Mouse (Mus musculus): ENCODE data around the gene Zfp697. TPM values are rescaled to one million over a fixed set of nuclear protein-coding genes. Genes with fewer than 3 reads are reported as not detected.
"Not testable (repeated sequence)": the region's sequence is repeated elsewhere in the genome, so short reads cannot be mapped to it uniquely, and the experiment has no call there.

The Zfp697 gene
- polyA plus RNA-seq, 1 experiment from 2014 or later: 19.0 TPM

DNA sequence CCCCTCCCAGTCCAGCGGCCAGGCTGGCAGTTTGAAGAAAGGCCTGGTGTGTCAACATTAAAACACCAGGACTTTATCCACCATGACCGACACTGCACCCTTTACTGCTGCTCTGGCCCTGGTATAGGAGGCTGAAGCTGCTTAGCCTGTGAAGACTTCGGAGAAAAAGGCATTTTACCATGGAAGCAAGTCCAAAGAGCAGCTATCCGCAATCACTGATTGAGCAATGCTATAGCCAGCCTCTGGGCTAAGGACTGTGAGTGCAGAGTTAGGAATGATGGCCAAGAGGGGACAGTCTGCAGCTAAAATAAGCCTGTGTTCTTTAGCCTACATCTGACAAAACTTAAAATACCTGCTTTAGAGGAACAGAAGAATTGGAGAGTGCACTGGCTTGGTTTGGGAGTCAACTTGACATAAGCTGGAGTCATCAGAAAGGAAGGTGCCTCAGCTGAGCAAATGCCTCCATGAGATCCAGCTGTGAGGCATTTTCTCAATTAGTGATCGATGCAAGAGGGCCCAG lies 25.1 kb downstream of the Zfp697 start:
- H3K9me3 ChIP-seq (replicated peaks; ENCODE audit: low read length); H3K4me2 ChIP-seq (ENCODE audit: low read length); H3K36me3 ChIP-seq (ENCODE audit: insufficient read depth, low read length); H3K27me3 ChIP-seq (ENCODE audit: insufficient read depth, low read length); H3K9ac ChIP-seq (ENCODE audit: low read depth, low read length); H3K4me3 ChIP-seq (replicated peaks; ENCODE audit: low read depth, low read length); ATAC-seq (replicated peaks; ENCODE audit: low FRiP score, low read depth); H3K27ac ChIP-seq; H3K4me1 ChIP-seq (replicated peaks; ENCODE audit: insufficient read depth, low read length); DNase-seq (ENCODE audit: low spot score): not testable (repeated sequence)
- WGBS: 58% methylated on average over 5 of the region's 5 CpGs

DNA sequence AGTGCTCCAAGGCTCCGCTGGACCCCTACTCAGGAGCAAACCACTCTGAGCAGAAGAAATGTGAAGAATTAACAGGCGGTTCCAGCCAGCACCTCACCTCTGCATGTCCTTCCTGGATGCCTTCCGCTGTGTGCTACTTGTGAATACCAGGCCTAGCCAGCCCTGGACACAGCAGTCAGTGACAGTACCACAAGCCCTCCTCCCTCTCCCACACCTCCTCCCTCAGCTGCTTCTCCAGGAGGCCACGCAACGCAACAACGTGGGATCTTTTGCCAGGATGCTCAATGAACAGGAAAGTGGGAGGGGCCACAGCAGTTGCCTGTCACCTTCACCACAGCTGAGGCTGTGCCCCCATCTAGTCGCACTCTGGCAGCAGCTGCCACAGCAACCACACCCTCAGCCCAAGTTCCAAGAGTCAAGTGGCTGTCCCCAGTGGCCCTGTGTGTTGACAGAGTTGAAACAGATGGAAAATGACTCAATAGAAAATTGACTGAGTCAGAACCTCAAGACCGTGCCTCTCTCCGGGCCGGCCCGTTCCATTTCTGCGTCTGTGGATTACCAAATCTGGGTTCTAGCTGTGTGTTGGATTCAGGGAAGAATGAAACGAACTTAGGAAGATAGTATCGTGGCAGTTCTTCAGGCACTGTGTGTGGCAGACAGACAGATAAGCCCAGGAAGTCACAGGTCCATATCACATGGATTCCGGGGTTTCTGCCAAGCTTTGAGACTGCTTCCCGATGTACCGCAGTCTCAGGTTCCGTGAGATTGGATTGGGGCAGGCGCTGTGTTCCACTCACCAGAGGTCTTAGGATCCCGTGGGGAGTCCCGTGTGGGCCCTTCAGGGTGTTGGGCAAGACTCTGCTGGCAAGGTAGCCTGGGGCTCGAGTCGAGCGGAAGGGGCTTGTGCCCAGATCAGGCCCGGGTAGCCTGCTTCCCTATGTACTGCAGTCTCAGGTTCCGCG lies 28.6 kb downstream of the Zfp697 start:
- 81% methylated on average over 16 of the region's 27 CpGs for WGBS
- not testable (repeated sequence) for ATAC-seq (replicated peaks; ENCODE audit: low FRiP score, low read depth)

DNA sequence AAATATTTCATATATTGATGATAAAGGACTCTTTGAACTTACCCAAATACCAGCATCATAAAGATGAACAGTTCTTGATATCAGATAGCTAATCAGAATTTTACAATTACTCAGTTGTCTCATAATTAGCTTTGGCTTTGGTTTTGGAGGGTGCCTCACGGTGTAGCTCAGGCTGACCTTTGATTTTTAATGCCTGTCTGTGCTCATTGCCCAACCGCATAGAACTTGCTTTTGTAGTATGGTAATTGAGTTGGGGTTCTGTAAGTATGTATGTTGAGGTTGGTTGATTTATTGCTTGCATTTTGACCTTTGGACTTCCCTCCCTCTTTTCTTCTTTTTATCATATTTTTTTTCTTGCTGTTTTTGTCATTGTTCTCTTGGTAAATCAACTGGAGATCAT lies 31.5 kb downstream of the Zfp697 start:
- H3K9ac ChIP-seq (ENCODE audit: low read depth, low read length): no peak overlapping the region
- H3K36me3 ChIP-seq (ENCODE audit: insufficient read depth, low read length): peaks cover 4% of the 10 kb centered on the region; the same call in 1 of the 2 replicates
- 27% methylated on average over 2 of the region's 2 CpGs for WGBS
- no peak for TF ChIP-seq CTCF (IDR thresholded peaks at IDR 0.05; ENCODE audit: low read depth)
- no peak for DNase-seq (ENCODE audit: low spot score)
- ATAC-seq (replicated peaks; ENCODE audit: low FRiP score, low read depth): no peak
- no peak overlapping the region for H3K27ac ChIP-seq
- no peak overlapping the region for H3K4me3 ChIP-seq (replicated peaks; ENCODE audit: low read depth, low read length)
- H3K4me2 ChIP-seq (ENCODE audit: low read length): no peak overlapping the region
- peaks cover 16% of the 10 kb centered on the region for H3K4me1 ChIP-seq (replicated peaks; ENCODE audit: insufficient read depth, low read length)
- H3K9me3 ChIP-seq (replicated peaks; ENCODE audit: low read length): no peaks in the 10 kb centered on the region
- no peaks in the 10 kb centered on the region for H3K27me3 ChIP-seq (ENCODE audit: insufficient read depth, low read length)

More for the DNA sequence above, 28.6 kb downstream of the Zfp697 start:
- not testable (repeated sequence) for H3K27me3 ChIP-seq (ENCODE audit: insufficient read depth, low read length); DNase-seq (ENCODE audit: low spot score); H3K9ac ChIP-seq (ENCODE audit: low read depth, low read length); H3K9me3 ChIP-seq (replicated peaks; ENCODE audit: low read length); H3K4me3 ChIP-seq (replicated peaks; ENCODE audit: low read depth, low read length); H3K4me1 ChIP-seq (replicated peaks; ENCODE audit: insufficient read depth, low read length); H3K27ac ChIP-seq; H3K36me3 ChIP-seq (ENCODE audit: insufficient read depth, low read length); H3K4me2 ChIP-seq (ENCODE audit: low read length)

DNA sequence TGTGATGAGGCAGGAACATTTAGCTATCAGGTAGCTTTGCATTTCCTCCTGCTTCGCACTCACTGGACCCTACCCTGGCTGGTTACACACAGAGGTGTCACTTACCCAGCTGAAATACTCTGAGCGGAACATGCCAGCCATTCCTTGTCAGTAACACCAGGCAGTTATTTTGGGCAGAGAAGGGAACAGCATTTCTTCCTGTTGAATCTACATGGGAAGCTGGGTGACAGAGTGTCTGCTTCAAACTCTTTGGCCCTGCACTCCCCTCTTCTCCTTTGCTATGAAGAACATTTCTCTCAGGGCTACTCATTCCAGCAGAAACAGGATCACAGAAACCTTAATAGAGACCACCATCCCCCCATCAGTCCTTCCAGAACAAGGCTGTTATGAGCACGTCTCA lies 32.0 kb downstream of the Zfp697 start:
- no peak overlapping the region for H3K9ac ChIP-seq (ENCODE audit: low read depth, low read length)
- no peak overlapping the region for H3K4me2 ChIP-seq (ENCODE audit: low read length)
- DNase-seq (ENCODE audit: low spot score) (peak; percentile 58), ATAC-seq (replicated peaks; ENCODE audit: low FRiP score, low read depth) (no peak)
- H3K4me3 ChIP-seq (replicated peaks; ENCODE audit: low read depth, low read length): no peak overlapping the region
- peaks cover 4% of the 10 kb centered on the region; the same call in 1 of the 2 replicates for H3K36me3 ChIP-seq (ENCODE audit: insufficient read depth, low read length)
- 40% methylated on average over 3 of the region's 3 CpGs for WGBS
- H3K4me1 ChIP-seq (replicated peaks; ENCODE audit: insufficient read depth, low read length): peaks cover 16% of the 10 kb centered on the region
- TF ChIP-seq CTCF (IDR thresholded peaks at IDR 0.05; ENCODE audit: low read depth): no peak
- no peaks in the 10 kb centered on the region for H3K27me3 ChIP-seq (ENCODE audit: insufficient read depth, low read length)
- H3K27ac ChIP-seq: peak overlapping the region; percentile 13; the same call in 1 of the 2 replicates
- H3K9me3 ChIP-seq (replicated peaks; ENCODE audit: low read length): no peaks in the 10 kb centered on the region

DNA sequence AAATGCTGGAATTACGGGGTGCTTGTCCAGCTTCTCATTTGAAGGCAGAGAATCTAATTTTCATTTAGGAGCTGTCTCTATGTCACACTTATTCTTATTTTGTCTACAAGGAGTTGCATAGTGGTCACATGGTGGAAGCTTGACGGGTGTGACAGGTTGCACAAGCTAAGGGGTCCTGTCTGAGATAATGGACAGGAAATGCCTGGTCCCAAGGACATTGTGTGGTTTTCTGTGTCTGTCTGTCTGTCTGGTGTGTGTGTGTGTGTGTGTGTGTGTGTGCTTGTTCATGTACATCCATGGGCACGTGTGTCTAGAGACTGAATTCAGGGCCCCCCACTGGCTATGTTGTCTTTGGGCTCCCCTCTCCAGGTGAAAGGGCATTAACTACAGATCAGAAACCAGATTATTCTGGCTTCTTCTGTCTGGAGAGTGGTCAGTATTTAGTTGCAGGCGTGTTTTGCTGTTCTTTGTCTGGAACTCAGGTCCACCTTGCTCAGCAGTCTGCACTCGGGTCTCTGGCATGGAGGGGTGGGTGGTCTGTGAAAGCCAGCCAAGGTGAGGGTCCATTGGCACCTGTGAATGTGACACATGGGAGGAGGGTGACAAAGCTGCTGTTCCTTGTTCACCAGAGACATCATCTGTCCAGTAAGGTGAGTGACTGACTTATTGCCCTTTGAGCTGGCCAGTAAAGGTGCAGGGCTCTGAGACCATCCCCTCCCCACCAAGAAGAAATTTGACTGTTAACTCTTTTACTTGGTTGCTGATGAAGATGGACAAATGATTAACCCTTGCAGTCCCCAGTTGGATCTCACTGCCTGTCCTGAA lies 34.4 kb downstream of the Zfp697 start:
- WGBS: 69% methylated on average over 5 of the region's 5 CpGs
- Histone ChIP-seq H3K27ac (peak overlapping the region; percentile 62; the same call in 1 of the 2 replicates), H3K36me3 (ENCODE audit: insufficient read depth, low read length) (peaks cover 4% of the 10 kb centered on the region; the same call in 1 of the 2 replicates), H3K4me1 (replicated peaks; ENCODE audit: insufficient read depth, low read length) (peaks cover 24% of the 10 kb centered on the region), H3K9ac (ENCODE audit: low read depth, low read length) (no peak overlapping the region), H3K27me3 (ENCODE audit: insufficient read depth, low read length) (no peaks in the 10 kb centered on the region), H3K4me2 (ENCODE audit: low read length) (no peak overlapping the region; the same call in 1 of the 2 replicates), H3K9me3 (replicated peaks; ENCODE audit: low read length) (no peaks in the 10 kb centered on the region), H3K4me3 (replicated peaks; ENCODE audit: low read depth, low read length) (no peak overlapping the region)
- no peak for ATAC-seq (replicated peaks; ENCODE audit: low FRiP score, low read depth)
- no peak for DNase-seq (ENCODE audit: low spot score)
- no peak for TF ChIP-seq CTCF (IDR thresholded peaks at IDR 0.05; ENCODE audit: low read depth)

DNA sequence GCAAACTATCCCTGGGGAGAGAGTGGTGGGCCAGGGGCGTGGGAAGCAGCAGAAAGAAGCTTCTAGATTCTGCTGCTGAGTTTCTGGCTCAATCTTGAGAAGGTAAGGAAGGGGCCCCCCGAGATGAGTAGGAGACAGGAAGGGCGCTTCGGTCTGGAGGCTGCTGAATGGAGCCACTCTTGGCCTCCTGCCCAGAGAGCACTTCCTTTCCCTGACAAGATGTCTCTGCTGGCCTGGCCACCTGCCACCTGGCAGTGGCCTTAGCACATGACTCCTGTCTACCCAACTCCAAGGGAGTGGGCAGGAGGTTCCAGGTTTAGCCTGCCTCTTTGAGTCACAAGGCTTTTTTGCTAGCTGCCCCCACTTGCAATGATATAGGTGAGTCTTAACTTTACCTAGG lies 35.1 kb downstream of the Zfp697 start:
- Histone ChIP-seq H3K36me3 (ENCODE audit: insufficient read depth, low read length) (peaks cover 4% of the 10 kb centered on the region; the same call in 1 of the 2 replicates), H3K9me3 (replicated peaks; ENCODE audit: low read length) (no peaks in the 10 kb centered on the region), H3K4me1 (replicated peaks; ENCODE audit: insufficient read depth, low read length) (peaks cover 24% of the 10 kb centered on the region), H3K27ac (peak overlapping the region; percentile 62; the same call in 1 of the 2 replicates), H3K4me3 (replicated peaks; ENCODE audit: low read depth, low read length) (no peak overlapping the region), H3K4me2 (ENCODE audit: low read length) (no peak overlapping the region; the same call in 1 of the 2 replicates), H3K9ac (ENCODE audit: low read depth, low read length) (no peak overlapping the region), H3K27me3 (ENCODE audit: insufficient read depth, low read length) (no peaks in the 10 kb centered on the region)
- no peak for TF ChIP-seq CTCF (IDR thresholded peaks at IDR 0.05; ENCODE audit: low read depth)
- peak; percentile 76 for DNase-seq (ENCODE audit: low spot score)
- 28% methylated on average over 4 of the region's 4 CpGs for WGBS
- peak; percentile 66 for ATAC-seq (replicated peaks; ENCODE audit: low FRiP score, low read depth)
